Mouse (Mus musculus) limb, embryonic 13.5 days (tissue): Measurements from ENCODE around the gene Btg4. TPM values are rescaled to one million over a fixed set of nuclear protein-coding genes. Genes with fewer than 3 reads are reported as not detected.
A peak's percentile ranks its signal among the peaks of the same experiment; 100 is the strongest.

Source experiments
- ATAC-seq: fragments of 200-750 bp; cut with Nextera tagmentation; 2 replicates; pipeline ENCODE4 v1.8.0; 2017; ENCODE audit warnings: low read depth, moderate number of reproducible peaks, moderate TSS enrichment; ENCODE audit not compliant: low FRiP score
- H3K27ac ChIP-seq: fragments of 300-500 bp; sonication (generic); 2 replicates; pipeline ENCODE4 v1.5.1; 2015; ENCODE audit warnings: inconsistent platforms, mild to moderate bottlenecking, moderate library complexity
- H3K27me3 ChIP-seq: fragments of 300-500 bp; sonication (generic); 2 replicates; pipeline ENCODE4 v1.6.1; 2015; ENCODE audit warnings: mild to moderate bottlenecking, inconsistent platforms
- H3K36me3 ChIP-seq: fragments of 300-500 bp; sonication (generic); 2 replicates; pipeline ENCODE4 v1.6.1; 2015; ENCODE audit warnings: inconsistent platforms, mild to moderate bottlenecking, moderate library complexity
- H3K4me1 ChIP-seq: fragments of 300-500 bp; sonication (generic); 2 replicates; pipeline ENCODE4 v1.6.1; 2015; ENCODE audit warnings: inconsistent platforms
- H3K4me2 ChIP-seq: fragments of 300-500 bp; sonication (generic); replicated peaks from 2 replicates; pipeline ENCODE4 v1.6.1; 2015; ENCODE audit warnings: inconsistent platforms, mild to moderate bottlenecking, moderate library complexity
- H3K4me3 ChIP-seq: fragments of 300-500 bp; sonication (generic); 2 replicates; pipeline ENCODE4 v1.5.1; 2015; ENCODE audit warnings: moderate library complexity, mild to moderate bottlenecking, inconsistent platforms
- H3K9ac ChIP-seq: fragments of 300-500 bp; sonication (generic); 2 replicates; pipeline ENCODE4 v1.6.1; 2015; ENCODE audit warnings: mild to moderate bottlenecking, inconsistent platforms
- H3K9me3 ChIP-seq: fragments of 300-500 bp; sonication (generic); 2 replicates; pipeline ENCODE4 v1.6.1; 2016; ENCODE audit warnings: inconsistent platforms
- WGBS: fragments of 180-500 bp; shearing (Covaris S2); methylation state at CpG from one replicate; pipeline ENCODE4 v1.1.7; 2015; 5-methylcytosine and 5-hydroxymethylcytosine counted together
- polyA plus RNA-seq: library from polyadenylated mRNA; unstranded; fragments of >200 nt; fragmentation: Nextera tagmentation; extraction: Ambion mirVana; gene quantifications from 2 replicates; pipeline ENCODE4 v1.2.1, GENCODE M21; 2015

The Btg4 gene
- polyA plus RNA-seq, 1 experiment from 2014 or later: not detected

GRCm38 (mm10) chr9:51144218-51144617 lies 83.5 kb downstream of the Btg4 start:
- Histone ChIP-seq H3K4me3 (no peak overlapping the region), H3K36me3 (no peaks in the 10 kb centered on the region), H3K9ac (no peak overlapping the region), H3K9me3 (no peaks in the 10 kb centered on the region), H3K27me3 (no peaks in the 10 kb centered on the region), H3K4me1 (peaks cover 23% of the 10 kb centered on the region), H3K27ac (no peak overlapping the region), H3K4me2 (no peak overlapping the region)
- 75% methylated on average over 6 of the region's 6 CpGs for WGBS
- ATAC-seq: no peak

GRCm38 (mm10) chr9:51146496-51146895 lies 85.8 kb downstream of the Btg4 start:
- peak overlapping the region; percentile 33; the same call in 1 of the 2 replicates for H3K27ac ChIP-seq
- 32% methylated on average over 4 of the region's 4 CpGs for WGBS
- peak; percentile 62 for ATAC-seq
- H3K4me2 ChIP-seq: no peak overlapping the region
- no peaks in the 10 kb centered on the region for H3K9me3 ChIP-seq
- peaks cover 6% of the 10 kb centered on the region; the same call in 1 of the 2 replicates for H3K27me3 ChIP-seq
- peaks cover 23% of the 10 kb centered on the region for H3K4me1 ChIP-seq
- no peaks in the 10 kb centered on the region for H3K36me3 ChIP-seq
- H3K9ac ChIP-seq: no peak overlapping the region
- H3K4me3 ChIP-seq: no peak overlapping the region

DNA sequence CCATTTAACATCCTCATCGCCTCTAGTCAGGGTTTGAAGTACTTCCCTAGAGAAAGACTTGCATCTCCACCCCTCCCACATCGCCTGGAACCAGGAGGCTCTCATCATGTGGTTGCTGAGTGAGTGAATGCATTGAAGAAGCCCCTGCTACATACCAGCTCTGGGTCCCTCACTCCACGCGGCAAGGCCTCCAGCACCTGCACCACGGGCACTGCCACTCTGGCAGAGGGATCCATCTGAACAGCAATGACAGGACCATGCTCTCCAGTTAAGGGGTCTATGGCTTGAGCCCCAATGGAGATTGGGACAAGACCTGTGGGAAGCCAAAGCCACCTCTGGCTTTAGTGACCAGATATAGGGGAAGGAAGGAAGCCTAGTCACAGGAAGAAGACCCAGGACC lies 86.6 kb downstream of the Btg4 start:
- Histone ChIP-seq H3K27me3 (peaks cover 10% of the 10 kb centered on the region; the same call in 1 of the 2 replicates), H3K4me2 (no peak overlapping the region), H3K4me1 (peaks cover 29% of the 10 kb centered on the region), H3K9ac (no peak overlapping the region), H3K36me3 (no peaks in the 10 kb centered on the region), H3K4me3 (no peak overlapping the region), H3K27ac (no peak overlapping the region), H3K9me3 (no peaks in the 10 kb centered on the region)
- ATAC-seq: no peak
- 74% methylated on average over 5 of the region's 5 CpGs for WGBS

DNA sequence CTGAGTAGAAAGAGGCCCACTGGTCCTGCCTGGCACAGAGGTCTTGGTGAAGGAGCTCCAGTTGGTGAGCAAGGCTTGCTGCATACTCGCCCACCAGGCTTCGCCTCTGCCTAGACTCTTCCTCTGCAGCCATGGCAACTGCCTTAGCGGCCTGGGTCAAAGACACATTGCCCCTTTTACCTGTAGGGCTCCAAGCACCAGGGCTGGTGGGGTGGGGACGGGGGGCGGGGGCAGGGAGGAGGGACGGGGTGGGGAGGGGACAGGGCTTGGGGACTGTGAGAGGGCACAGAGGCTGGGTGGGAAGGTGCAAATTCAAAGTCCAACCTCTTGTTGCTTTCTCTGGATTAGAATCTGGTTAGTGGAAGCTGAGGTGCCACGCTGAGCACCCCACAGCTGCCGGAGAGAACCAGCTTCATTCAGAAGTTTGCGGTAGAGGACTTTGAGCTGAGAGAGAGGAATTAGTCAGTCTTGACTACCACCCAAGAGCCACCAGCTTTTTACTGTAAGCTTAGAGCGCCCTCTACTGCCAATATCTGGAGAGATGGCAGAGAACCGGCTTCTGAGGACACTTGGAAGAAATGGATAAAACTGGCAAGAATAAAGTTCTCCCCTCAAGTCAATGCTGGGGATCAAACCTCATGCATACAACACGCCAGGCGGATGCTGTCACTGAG lies 91.5 kb downstream of the Btg4 start:
- peak; percentile 62; the same call in 1 of the 2 replicates for ATAC-seq
- peak overlapping the region; percentile 48 for H3K4me2 ChIP-seq
- no peak overlapping the region for H3K4me3 ChIP-seq
- H3K4me1 ChIP-seq: peaks cover 16% of the 10 kb centered on the region
- H3K9me3 ChIP-seq: no peaks in the 10 kb centered on the region
- 15% methylated on average over 13 of the region's 13 CpGs for WGBS
- no peaks in the 10 kb centered on the region for H3K36me3 ChIP-seq
- H3K27ac ChIP-seq: no peak overlapping the region
- H3K27me3 ChIP-seq: peaks cover 17% of the 10 kb centered on the region; the same call in 1 of the 2 replicates
- H3K9ac ChIP-seq: no peak overlapping the region

- 26% methylated on average over 4 of the region's 4 CpGs for WGBS
- Histone ChIP-seq H3K27ac (no peak overlapping the region), H3K9me3 (no peaks in the 10 kb centered on the region), H3K9ac (no peak overlapping the region), H3K36me3 (no peaks in the 10 kb centered on the region), H3K4me2 (no peak overlapping the region), H3K27me3 (peaks cover 31% of the 10 kb centered on the region), H3K4me3 (no peak overlapping the region), H3K4me1 (no peaks in the 10 kb centered on the region; the same call in 1 of the 2 replicates)
- ATAC-seq: peak; percentile 73
Measured at GRCm38 (mm10) chr9:51161771-51162388, 101.2 kb downstream of the Btg4 start.

GRCm38 (mm10) chr9:51163989-51164388 lies 103.3 kb downstream of the Btg4 start:
- H3K4me1 ChIP-seq: peaks cover 7% of the 10 kb centered on the region; the same call in 1 of the 2 replicates
- H3K36me3 ChIP-seq: no peaks in the 10 kb centered on the region
- ATAC-seq: no peak
- H3K27me3 ChIP-seq: peaks cover 19% of the 10 kb centered on the region
- H3K4me2 ChIP-seq: no peak overlapping the region
- H3K9me3 ChIP-seq: no peaks in the 10 kb centered on the region
- no peak overlapping the region for H3K4me3 ChIP-seq
- H3K27ac ChIP-seq: no peak overlapping the region
- H3K9ac ChIP-seq: no peak overlapping the region
- 80% methylated on average over 5 of the region's 5 CpGs for WGBS

DNA sequence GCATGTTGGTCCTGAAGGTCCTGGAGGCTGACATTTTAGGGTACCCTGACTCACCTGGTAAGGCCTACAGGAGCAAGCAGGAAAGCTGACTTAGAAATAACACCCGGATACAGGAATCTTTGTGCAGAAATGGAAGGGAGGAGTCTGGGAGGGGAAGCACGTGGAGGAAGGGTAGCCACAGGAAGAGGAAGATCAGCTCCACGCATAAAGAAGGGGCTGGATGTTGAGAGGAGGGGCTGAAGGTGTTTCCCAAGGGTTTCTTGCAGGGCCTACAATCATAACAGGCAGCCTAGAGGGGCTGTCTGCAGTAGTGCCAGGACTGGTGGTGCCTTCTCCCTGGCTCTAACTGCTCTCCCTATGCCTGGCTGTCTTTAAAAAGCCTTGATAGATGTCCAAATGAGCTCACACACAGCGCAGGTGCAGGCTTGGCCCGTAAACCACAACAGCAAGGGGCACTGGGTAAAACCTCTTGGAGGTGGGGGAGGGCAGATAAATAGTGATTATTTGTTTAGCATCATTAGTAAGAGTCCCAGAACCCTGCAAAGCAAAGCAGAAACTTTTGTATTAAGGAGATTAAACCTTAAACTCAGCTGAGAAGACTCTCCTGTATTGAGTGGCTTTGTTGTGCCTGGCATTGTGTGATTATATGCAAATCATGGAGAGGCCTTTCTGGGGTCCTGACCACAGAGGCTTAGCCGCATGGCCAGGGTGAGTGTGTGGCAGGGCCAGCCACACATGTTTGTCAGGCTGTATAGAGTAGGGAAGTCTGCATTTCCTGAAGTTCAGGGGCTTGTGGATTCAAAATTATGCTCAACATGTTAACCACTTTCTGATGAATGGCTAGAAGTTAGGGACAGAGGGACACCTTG lies 104.8 kb downstream of the Btg4 start, which contains the start of gene Gm32742:
Gene Gm32742 (minus strand): TSS at position 206 of the 869 bp plus-strand sequence.
- H3K4me1 ChIP-seq: peaks cover 7% of the 10 kb centered on the region; the same call in 1 of the 2 replicates

DNA sequence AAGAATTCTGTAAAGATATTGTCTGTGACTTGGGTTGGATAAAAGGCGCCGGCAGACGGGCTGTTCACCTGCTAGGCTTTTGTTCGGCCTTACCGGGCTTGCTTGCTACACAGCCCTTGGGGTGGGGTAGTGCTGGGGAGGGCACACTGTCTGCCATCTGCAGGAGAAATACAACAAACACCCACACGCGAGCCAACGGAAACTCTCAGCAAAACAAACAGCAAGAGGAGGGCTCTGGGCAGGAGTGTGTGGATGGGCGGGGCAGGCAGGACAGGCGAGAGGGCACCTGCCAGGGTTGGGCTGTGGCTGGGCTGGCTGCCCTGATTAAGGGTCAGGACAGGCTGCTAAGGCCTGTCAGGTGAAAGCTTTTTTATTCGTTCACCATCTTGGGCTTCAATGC lies 107.3 kb downstream of the Btg4 start:
- no peak for ATAC-seq
- no peak overlapping the region for H3K4me2 ChIP-seq
- no peaks in the 10 kb centered on the region for H3K36me3 ChIP-seq
- no peaks in the 10 kb centered on the region for H3K27me3 ChIP-seq
- H3K9me3 ChIP-seq: no peaks in the 10 kb centered on the region
- WGBS: 69% methylated on average over 11 of the region's 11 CpGs
- no peak overlapping the region for H3K9ac ChIP-seq
- peaks cover 7% of the 10 kb centered on the region; the same call in 1 of the 2 replicates for H3K4me1 ChIP-seq
- no peak overlapping the region for H3K27ac ChIP-seq
- H3K4me3 ChIP-seq: no peak overlapping the region

More for the DNA sequence above, 104.8 kb downstream of the Btg4 start, which contains the start of gene Gm32742:
- Histone ChIP-seq H3K27ac (no peak within 1 kb of the TSS), H3K4me2 (no peak within 1 kb of the TSS), H3K9me3 (no peaks in the 10 kb centered on the region), H3K27me3 (peaks cover 5% of the 10 kb centered on the region), H3K9ac (no peak within 1 kb of the TSS), H3K4me3 (no peak within 1 kb of the TSS), H3K36me3 (no peaks in the 10 kb centered on the region)
- 41% methylated on average over 6 of the region's 6 CpGs for WGBS
- no peak for ATAC-seq

- Histone ChIP-seq H3K9ac (no peak overlapping the region), H3K4me2 (no peak overlapping the region), H3K27ac (no peak overlapping the region), H3K4me1 (peaks cover 7% of the 10 kb centered on the region; the same call in 1 of the 2 replicates), H3K27me3 (no peaks in the 10 kb centered on the region), H3K9me3 (no peaks in the 10 kb centered on the region), H3K36me3 (no peaks in the 10 kb centered on the region), H3K4me3 (no peak overlapping the region)
- 65% methylated on average over 5 of the region's 5 CpGs for WGBS
- ATAC-seq: no peak
Measured at GRCm38 (mm10) chr9:51168698-51169097, 108.0 kb downstream of the Btg4 start.

- no peak for ATAC-seq
- H3K4me3 ChIP-seq: no peak overlapping the region
- no peak overlapping the region for H3K9ac ChIP-seq
- WGBS: 84% methylated on average over 7 of the region's 7 CpGs
- H3K4me2 ChIP-seq: no peak overlapping the region
- H3K4me1 ChIP-seq: peaks cover 7% of the 10 kb centered on the region; the same call in 1 of the 2 replicates
- no peak overlapping the region for H3K27ac ChIP-seq
- H3K9me3 ChIP-seq: no peaks in the 10 kb centered on the region
- H3K27me3 ChIP-seq: no peaks in the 10 kb centered on the region
- H3K36me3 ChIP-seq: no peaks in the 10 kb centered on the region
Measured at GRCm38 (mm10) chr9:51169133-51169532, 108.4 kb downstream of the Btg4 start.
